Mouse (Mus musculus) right cerebral cortex, postnatal 36 days (tissue): Measurements from ENCODE around the gene Atxn7l3.

Experiments
- DNase-seq, 2 experiments: peaks; one replicate each; pipeline ENCODE4 v3.0.0; 2022; ENCODE audit warnings: low spot score in 2 of 2, mixed read lengths in 1 of 2

Gene Atxn7l3

GRCm38 (mm10) chr11:102263211-102263610 lies 33.2 kb downstream of the Atxn7l3 start:
- DNase-seq, result no peak

DNA sequence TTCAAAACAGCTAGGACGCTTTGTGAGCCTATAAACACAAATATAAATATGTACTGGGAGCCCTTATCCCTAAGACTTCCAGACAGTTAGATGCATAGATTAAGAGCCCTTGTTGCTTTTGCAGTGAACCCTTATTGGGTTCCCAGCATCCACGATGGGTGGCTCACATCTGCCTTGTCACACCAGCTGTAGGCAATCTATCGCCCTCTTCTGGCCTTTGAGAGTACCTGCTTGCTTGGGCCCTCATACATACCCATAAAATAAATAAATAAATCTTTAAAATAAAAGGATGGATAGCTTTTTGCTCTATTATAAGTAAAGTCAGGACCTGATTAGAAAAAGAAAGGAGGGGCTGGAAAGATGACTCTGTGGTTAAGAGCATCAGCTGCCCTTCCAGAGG lies 37.9 kb downstream of the Atxn7l3 start:
- DNase-seq, result no peak

- no peak for DNase-seq
These were observed 38.3 kb downstream of the Atxn7l3 start for GRCm38 (mm10) chr11:102258095-102258494.

GRCm38 (mm10) chr11:102257514-102257913 lies 38.9 kb downstream of the Atxn7l3 start:
- DNase-seq, result no peak

DNA sequence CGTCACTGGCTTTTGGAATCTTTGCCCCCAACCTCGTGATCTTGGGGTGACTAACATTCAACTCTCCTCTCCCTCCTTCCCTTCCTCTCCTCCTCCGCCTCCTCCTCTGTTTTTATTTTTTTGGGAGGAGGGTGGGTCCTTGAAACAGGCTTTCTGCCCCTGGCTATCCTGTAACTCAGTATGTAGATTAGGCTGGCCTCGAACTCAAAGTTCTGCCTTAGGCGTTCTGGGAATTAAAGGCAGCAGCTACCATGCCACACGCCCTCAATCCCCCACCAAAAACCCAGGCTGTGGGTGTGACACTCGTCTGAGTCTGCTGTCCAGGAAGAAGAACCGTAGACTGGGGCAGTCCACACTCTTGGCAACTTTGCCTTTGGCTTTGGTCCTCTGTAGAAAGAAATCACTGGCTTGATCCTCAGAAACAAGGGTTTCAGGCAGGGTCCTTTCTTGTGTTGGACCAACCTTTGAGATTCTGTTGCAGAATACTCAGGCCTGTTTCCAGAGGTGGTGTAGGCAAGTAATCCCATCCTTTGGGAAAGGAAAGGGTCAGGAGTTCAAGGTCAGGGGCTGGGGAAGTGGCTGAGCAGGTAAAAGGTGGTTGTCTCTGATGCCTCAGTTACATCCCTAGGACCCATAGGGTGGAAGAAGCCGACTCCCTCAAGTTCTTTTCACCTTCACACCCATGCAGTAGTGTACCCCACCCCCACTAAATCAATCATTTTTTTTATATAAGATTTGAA lies 46.9 kb downstream of the Atxn7l3 start:
- no peak for DNase-seq

DNA sequence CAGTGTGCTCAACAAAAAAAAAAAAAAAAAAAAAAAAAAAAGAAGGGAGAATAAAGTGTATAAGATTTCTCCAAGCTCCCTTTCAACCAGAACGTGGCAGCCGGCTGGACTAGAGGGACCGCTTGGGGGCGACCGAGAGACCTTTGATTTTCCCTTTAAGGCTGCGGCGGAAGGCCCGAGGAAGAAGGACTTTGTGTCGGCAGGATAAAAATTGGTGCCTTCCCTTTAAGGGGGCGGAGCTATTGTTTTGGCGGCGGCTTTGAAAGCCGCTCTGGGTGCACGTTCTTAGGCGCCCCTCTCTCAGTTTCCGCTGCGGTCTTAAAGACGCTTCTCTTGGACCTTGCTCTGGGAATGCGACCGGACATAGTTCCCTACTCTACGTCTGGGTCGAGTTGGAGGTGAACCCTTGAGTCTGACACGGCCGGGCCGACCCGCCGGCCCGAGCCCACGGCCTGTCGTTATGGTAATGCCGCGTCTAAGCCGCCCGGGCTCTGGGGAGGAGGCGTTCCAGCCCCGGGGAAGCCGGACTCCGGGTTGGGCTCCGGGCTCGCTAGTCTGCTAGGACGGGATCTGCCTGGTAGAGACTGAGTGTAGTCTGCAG lies 47.7 kb downstream of the Atxn7l3 start, which contains the start of gene BC030867:
BC030867 (plus strand) TSS at position 253 of the 601 bp plus-strand sequence.
- peak; percentile 82 to 85 for DNase-seq

GRCm38 (mm10) chr11:102246871-102247270 lies 49.6 kb downstream of the Atxn7l3 start:
- DNase-seq, result no peak

DNA sequence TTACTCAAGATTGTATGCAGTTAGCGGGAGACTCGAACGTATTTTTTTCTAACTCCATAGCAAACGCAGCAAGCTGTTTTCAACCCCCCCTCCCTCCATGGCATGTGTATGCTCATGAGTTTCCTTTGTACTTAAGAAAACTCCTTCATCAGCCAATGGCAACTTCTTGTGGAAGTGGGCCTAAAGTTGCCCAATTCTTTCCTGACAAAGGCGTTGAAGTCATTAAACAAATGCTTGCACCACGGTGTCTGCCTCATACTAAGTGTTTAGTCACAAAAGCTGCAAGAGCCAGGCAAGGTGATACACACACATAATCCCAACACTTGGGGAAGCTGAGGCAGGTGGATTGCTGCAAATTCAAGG lies 50.2 kb downstream of the Atxn7l3 start:
- no peak for DNase-seq

GRCm38 (mm10) chr11:102245581-102246272 lies 50.7 kb downstream of the Atxn7l3 start:
- DNase-seq, result no peak

- DNase-seq, result peak; percentile 84 to 86
These were observed 51.4 kb downstream of the Atxn7l3 start for GRCm38 (mm10) chr11:102244926-102245449.

DNA sequence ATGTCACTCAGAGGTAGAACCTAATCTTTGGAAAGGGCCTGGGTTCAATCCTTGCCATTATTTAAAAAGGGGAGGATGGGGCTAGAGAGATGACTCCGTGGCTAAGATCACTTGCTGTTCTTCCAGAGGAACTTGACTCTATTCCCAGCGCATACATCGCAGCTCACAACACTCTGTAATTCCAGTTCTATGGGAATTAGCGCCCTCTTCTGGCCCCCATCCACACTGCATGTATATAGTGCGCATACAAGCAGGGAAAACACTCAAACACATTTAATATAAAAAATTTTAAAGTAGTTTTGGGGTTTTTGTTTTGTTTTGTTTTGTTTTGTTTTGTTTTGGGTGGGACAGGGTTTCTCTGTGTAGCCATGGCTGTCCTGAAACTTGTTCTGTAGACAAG lies 54.6 kb downstream of the Atxn7l3 start:
- DNase-seq, result no peak

DNA sequence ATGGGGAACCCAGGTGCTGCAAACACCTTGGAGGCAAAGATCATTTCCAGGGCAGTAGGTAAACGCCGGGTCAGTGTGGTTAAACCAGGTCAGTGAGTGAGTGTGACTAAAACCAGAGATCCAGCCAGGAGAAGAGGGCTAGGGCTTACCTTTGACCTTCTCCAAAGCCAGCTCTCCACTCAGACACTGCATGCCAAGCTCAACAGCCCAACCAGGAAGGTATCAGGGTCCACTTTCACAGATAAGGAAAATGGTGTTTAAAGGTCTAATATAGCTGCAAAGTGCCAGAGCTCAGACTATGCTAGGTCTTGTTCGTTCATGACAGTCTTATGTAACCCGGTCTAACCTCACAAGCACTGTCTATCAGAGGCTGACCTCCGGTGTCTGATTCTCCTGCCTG lies 55.2 kb downstream of the Atxn7l3 start:
- no peak for DNase-seq

- no peak for DNase-seq
These were observed 55.8 kb downstream of the Atxn7l3 start for GRCm38 (mm10) chr11:102240636-102241035.
